Mouse (Mus musculus): ENCODE measurements at regions not wholly inside any gene's neighbourhood (a gene's known extent, or its start where the extent isn't known, plus 50 kb on each side); places are given as distances from the start of the nearest gene placed in this dataset.
"Not testable (repeated sequence)": the region's sequence is repeated elsewhere in the genome, so short reads cannot be mapped to it uniquely, and the experiment has no call there.

DNA sequence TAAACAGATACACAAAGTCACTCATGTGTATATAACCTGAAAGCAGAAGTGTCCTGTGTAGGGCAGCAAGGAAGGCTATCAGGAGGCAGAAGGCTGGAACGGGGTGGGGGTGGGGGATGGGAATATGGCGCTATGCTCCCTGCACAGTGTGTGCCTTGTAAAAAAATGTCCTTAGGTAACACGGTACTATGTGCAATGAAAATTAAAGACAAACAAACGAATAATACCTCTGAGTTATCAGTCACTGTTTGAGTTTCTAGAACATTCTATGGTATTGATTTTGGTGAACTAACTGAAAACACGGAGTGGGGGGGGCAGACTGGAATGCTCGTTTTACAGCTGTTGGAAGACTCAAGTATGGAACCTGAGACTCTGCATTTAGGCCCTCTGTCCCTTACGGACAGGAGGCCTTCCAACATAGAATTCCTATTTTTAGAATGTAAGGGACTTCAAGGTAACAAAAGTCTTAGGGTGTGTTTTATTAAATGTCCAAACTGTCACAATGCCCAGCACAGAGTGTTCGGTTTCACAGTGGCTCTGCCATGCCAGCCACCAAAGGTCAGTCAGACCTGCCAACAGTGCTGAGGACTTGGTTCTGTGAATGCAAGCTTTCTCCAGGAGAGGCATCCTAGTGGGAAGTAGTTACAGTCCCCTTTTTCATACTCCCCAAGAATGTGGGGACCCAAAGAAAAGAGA, 240.6 kb downstream of the Ano6 start:
- no peak for DNase-seq

DNA sequence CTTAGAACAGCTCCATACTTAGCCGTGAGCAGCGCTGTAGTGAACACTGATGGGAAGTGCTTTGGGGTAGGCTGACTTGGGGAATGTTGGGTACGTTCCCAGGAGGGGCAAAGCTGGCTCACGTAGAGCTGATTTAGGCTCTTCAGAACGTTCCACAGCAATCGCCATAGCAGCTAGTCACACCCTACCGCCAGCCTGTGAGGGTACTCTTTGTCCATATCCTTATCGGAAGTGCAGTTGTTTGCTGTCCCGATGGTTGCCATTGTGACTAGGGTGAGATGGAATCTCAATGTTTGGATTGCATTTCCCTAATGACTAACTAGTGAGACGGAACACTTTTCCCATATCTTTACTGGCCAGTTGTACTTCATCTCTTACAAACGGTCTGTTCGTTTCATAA, 244.6 kb downstream of the Ano6 start:
- DNase-seq = no peak

DNA sequence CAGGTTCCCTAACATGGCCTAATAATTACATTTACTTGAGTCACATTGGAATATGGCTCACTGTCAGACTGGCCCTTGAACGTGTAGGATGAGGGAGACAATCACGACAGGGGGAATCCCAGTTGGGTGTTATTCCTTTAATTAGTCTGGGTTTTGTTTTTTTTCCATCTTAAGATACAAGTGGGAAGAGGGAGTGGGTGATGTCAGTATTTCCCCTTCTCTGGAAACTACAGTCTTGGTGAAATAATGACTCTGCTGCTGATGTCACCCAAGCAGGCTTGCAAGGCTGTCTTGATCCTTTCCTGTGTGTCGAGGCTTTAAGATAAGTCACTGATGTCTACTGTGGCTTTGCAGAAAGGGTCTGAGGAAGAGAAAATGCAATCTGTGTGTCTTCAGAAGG, 241.8 kb upstream of the Arid2 start:
- no peak for DNase-seq

DNA sequence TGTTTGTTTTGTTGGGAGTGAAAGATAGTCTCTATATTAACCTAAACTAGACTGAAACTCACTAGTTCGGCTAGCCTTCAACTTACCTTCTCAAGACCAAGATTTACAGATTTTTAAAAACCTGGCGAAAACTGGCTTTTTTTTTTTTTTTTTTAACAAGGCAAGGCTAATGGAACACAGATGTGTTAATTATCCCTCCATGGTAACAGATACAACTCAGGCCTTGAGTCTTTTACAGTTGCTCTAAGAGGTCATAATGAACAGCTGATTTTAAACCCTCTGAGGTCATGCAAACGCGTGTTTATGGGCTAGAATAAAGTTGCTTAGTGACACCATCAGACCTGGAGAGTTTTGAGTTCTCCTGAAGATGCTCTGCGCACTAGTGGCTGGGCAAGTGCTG, 240.7 kb upstream of the Arid2 start:
- DNase-seq = no peak

DNA sequence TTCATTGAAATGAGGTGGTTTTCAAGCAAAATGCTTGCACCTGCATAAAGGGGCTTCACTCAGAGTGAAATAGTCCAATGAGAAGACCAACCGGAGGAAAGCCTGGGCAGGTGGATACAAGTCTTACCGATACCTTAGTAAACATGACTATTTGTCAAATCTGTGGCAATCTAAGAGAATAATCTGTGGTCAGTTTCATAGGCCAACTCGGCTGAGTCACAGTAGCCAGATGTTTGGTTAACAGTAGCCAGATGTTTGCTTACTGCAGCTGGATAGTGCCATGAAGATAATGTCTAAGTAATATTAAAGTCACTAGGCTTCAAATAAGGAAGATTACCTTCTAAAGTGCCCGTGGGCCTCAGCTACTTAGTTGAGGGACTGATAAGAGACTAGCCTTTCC, 236.9 kb upstream of the Arid2 start:
- DNase-seq = no peak

DNA sequence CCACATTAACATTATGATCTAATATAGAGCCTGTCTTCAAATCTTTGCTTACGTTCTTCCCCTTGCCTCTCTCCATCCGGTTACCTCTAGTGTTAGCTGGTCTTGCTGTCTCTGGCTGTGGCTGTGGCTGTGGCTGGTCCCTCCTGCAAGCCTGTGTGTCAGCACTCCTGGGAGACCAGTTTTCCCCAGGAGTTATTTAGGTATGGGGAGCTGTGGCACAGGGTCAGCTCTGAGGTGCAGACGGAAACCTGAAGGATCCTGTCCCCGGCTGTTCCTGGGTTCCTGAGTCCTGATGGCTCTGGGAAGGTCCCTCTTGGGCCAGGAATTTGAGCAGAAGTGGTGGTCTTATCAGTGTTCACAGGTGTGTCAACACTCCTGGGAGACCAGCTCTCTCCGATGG, 234.7 kb upstream of the Arid2 start:
- no peak for DNase-seq

DNA sequence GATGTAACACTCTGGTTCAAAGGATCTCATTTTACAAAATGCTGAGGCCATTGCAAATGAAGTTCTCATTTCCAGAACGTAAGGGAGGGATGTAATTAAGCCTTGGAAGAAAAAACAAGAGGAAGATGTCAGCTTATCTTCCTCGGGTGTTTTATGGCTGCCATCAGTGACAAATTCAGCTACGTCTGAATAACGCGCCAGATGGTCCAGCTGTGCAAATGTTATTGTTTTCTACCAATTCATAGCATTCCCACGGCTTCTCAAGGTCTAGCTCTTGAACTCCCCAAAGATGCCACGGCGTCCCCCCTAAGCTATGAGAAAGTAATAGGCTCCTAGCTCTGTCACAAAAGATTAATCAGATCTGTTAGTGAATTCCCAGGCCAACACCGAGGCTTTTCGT, 232.0 kb upstream of the Arid2 start:
- no peak for DNase-seq

DNA sequence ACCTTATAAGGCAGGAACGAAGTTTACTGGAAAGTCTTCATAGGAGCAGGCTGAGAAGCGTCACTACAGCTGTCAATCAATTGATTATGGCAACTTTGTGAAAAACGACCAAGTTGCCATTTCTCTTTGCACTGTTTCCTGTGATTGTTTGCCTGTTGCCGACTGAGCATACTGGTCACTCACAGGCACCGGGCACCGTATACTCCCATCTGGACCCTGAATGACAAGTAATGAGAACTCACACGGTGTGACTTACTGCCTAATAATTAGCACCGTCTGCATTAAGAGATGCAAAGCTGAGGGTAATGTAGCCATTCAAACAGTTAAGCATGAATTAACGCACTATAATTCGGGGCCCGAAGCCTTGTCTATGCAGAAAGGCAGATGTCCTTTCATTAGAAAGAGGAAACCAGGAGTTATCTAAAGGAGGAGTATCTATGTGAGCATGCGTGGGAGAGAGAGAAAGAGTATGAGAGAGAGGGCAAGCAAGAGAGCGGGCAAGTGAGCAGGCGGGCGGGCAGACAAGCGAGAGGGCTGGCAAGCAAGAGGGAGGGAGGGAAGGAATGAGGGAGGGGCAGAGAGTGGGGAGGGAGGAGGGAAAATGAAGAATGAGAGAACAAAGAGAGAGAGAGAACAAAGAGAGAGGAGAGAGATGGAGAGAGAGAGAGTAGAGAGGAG, 231.4 kb upstream of the Arid2 start:
- no peak for DNase-seq

DNA sequence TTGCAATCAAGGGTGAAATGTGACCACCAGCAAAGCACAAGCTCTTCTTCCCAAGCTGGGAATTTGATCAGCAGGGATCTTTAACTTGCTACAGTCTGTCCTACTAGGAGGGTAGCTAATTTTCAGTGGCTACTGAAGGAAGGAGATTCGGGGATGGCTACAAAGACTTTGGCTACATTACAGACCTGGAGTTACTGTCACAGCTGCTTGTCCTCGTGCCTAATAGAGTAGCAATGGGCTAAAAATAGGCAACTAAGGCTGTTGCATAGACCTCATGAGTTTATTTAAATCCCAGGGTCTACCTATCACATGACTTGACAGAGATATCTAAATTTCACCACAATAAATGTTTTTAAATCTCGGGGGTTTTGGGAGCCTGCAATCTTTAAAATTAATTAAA, 227.7 kb upstream of the Arid2 start:
- DNase-seq = no peak

DNA sequence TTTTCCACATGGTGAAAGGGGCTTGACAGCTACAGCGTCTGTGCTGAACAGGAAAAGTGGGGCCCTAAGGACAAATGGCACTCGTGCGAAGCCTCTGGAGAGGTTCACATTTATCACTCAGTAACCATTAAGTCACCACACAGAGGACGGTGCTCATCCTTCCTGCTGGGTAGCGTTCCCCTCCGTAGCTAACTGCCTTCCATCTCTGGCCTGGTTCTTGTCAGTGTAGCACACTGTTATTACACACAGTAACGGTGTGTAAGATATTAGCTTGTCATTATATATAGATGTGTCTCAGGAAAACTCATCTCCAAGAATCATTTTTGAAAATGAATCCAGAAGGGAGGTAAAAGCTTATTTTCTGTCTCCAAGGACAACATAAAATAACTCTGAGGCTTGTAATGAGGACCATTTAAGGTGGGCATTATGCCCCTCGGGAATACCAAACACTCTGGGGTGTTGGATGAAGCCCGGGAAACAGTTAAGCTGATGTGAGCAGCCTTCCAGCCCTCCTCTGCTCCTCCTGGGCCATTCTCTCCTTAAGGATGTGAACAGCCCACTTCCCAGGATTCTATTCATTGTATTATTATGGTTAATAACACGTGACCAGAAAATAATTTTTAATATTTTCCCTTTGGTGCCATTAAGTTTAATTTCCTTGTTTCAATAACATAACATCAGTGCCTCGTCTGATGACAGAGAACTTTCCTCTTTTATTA, 222.7 kb upstream of the Arid2 start:
- DNase-seq = no peak

DNA sequence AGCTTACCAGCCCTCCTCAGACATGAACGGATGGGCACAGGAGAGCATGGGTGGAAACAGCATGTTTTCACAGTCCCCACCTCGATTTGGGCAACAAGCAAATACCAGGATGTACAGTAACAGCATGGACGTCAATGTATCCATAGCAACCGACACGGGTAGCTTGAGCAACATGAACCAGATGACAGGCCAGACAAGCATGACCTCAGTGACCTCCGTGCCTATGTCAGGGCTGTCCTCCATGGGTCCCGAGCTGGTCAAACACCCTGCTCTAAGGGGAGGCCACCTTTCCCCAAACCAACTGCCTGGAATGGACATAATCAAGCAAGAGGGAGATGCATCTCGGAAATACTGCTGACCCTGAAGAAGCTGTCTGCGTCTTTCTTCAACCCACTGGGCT, 211.7 kb upstream of the Arid2 start:
- DNase-seq = no peak

DNA sequence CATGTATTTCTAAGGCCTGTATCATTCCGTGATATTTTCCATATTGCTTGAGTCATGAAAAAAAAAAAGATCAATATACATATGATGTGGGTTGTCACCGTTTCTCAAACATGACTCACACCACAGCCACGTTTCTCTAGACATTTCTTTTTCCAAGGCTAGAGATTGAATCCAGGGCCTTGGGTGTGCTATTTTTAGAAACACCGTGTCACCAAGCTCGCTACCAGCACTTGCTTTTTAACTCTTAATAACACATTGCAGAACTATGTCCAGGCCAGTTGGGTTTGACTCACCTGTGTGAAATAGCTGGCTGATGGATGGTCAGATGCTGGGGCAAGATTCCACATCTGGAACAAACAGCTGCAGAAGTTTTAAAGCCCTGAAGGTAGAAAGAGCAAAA, 209.6 kb upstream of the Arid2 start:
- no peak for DNase-seq

DNA sequence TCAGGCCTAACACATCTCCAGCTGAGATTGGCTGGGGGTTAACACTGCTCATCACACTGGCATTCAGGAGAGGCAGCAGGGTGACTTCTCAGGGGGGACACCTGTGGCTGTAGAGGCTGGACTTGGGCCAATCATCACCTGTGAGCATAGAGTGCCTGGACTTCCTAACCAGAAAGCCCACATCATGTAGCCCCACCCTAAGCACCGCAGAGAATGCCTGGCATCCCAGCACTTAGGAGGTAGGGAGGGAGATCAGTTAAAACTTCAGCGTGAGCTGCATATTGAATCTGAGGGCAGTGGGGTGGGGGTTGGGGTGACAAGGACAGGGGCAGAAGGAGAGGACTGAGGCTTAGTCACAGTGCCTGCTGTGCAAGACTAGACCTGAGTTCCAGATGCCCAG, 208.7 kb upstream of the Arid2 start:
- DNase-seq = no peak

DNA sequence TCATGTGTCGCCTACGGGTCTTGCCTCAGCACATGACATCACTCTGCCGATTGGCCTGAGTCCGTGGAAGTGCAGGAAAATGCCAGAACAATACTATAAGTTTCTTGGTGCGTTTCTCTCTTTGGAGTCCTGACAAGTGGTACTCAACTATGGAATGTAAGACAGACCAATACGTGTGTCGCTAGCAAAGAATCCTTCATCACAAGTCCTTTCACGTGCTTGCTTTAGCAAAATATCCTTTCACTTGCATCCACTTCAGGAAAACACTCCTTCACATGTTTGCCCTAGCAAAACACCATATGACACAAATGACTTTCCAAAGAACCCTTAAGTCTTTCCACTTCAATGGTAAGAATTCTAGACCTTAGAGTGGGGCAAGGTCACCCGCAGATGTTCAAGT, 197.6 kb upstream of the Arid2 start:
- DNase-seq = no peak

DNA sequence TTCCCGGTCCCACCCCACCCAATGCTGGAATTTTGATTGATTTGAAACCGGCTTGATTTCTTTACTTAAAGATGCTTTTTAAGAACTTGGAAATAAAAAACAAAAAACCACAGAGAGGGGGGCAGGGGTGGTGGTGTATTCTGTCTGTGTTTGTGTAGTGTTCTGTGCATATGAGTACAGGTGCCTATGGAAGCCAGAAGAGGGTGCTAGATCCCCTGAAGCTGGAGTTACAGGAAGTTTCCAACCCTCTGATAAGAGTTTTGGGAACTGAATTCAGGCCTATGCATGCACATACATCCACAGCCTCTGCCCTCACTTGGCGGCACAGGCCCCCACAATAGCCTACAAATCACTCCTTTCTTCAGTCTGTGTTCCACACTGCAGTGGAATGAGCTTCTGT, 190.9 kb upstream of the Arid2 start:
- DNase-seq = no peak

DNA sequence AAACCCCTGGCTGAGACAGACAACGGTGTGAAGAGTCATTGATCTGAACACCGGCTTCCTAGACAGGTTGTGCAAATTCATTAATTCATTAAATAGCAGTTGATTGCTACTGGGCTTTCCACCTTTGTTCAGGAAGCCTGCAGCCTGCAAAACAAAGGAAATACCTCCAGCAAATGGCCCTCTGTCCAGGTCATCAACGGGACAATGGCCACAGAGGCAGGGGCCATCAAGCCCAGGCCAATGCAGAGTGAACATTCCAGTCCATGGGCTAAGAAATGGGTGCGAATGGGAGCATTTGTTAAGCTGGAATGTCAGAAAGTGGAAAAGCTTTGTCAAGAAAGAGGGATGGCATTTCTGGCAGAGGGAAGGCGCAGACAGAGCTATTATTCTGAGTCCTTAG, 188.5 kb upstream of the Arid2 start:
- no peak for DNase-seq

DNA sequence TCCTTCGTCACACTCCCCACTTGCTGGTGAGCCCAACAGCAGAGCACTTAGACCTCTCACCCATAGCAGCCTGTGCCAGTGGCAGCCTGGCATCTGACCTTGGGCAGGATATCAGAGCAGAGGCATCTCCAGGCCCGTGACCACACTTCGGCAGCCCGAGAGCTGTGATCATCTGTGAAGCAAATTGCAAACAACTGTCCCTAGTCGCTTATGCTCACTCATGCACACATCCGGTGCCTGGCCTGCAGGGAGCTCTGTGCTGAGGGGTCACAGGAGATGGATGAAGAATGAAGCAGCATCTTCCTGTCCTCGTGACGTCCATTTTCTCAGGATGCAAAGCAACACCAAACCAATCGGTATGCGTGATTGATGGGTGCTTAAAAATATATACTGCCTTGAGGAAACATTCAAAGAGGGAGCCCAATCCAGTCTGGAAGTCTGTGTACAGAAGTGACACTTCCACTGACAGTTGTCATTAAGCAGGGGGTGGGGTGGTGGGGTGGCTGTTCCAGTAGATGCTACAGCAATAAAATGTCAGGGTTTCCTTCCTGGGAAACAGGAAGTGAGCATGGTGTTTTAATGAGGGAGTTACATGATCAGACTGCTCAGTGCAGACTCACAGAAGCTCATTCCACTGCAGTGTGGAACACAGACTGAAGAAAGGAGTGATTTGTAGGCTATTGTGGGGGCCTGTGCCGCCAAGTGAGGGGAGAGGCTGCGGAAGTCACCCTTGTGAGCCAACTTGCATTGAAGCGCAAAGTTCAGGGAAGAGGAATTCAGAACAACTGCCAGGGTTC, 187.3 kb upstream of the Arid2 start:
- DNase-seq = not testable (repeated sequence)

DNA sequence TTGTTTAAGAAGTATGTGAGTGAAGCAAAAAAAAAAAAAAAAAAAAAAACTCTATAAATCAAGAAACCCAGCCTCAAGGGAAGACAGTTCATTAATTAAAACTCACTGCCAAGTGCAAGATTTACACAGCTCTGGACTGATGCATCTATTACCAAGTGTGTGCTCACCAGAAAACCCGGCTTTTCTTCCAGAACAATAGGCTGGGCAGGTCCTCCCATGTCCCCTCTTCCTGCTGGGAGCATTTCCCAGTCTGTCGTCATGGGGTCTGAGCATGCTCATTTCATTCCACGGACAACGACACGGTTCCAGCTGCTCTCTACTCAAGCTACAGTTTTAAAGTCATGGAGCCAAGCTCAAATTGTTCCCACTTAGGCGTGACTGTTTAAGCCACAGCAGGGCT, 183.6 kb upstream of the Arid2 start:
- DNase-seq = no peak

DNA sequence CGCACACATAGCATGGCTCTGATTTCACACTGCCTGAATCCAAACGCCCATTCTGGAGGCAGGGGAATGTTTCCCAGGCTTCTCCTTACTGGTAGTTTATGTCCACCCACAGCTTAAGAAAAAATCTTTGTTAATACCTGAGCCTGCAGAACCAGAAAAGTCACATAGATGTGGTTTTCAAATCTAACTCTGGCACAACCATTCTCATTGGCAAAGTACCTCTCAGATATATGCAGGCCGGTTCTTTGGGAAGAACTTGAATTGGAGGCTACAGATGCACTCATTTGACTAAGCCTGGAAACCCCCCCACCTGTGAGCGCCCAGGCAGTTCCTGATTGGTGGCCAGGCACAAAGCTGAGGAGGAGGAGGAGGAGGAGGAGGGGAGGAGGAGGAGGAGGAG, 179.8 kb upstream of the Arid2 start:
- no peak for DNase-seq

DNA sequence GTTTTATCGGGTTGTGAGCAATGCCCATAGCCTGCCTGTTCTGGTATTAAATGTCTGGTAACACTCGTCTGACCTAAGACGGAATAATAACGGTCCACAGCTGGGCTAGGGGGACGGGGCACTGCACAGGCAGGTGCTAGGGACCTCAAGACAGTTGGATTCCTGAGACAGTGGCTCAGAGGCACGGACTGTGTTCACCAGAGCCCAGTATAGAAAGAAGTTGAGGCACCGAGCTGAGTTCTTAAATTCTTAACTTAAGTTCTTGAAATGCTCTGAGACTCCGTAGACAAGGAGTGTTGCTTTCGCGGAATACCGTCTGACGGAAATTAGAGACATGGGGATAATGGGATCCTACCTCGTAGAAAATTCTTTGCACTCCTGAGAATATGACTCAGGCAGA, 174.2 kb upstream of the Arid2 start:
- no peak for DNase-seq

DNA sequence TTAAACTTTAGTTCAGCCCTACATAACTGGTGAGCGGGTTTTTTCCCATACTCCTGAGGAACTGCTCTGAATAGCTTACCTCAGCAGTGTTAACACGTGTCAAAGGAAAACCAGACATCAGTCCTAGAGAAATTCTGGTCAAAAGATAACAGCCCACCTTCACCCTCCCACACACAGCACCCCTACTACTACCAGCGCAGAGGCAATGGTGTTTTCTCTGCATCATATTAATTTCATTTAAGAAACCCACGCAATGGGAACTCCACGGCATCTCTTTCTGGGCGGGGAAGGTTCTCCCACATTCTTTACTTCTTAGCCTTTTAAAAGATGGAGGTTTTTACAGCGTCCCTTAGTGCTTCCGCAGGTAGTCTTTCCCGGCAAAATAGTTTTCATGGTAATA, 172.7 kb upstream of the Arid2 start:
- no peak for DNase-seq

DNA sequence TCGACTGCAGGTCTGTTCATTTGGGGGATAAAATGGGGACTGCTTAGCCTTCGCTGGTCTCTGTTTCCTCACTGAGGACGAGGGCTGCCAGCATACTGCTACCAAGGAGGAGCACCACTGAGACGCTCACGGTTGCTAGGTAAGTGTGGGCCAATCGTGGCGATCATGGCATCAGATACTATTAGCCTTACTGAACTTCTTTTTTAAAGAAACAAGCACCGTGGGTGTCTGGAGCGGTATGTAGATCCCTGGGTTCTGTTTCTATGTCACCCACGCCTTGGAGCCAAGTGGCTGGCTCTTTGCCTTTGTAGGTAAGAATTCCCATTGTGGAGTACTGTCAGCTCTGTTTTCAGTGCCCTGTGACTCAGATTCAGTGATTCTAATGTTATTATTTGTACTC, 172.1 kb upstream of the Arid2 start:
- DNase-seq = no peak

DNA sequence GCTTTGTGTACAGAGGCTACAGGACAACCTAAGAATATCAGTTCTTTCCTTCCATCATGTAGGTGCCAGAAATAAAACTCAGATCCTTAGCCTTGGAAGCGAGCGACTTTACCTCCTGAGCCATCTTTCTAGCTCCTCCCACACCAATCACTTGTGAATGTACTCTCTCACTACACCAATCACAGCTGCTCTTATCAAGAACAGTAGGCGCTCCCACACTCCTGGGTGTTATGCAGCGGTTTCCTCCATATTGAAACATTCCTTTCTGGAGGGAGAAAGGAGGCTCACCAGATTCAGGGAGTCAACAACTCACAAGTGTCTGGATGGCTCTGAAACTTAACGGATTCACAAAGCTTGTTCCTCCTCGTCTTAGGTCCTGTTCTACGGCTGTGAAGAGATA, 168.1 kb upstream of the Arid2 start:
- DNase-seq = no peak

DNA sequence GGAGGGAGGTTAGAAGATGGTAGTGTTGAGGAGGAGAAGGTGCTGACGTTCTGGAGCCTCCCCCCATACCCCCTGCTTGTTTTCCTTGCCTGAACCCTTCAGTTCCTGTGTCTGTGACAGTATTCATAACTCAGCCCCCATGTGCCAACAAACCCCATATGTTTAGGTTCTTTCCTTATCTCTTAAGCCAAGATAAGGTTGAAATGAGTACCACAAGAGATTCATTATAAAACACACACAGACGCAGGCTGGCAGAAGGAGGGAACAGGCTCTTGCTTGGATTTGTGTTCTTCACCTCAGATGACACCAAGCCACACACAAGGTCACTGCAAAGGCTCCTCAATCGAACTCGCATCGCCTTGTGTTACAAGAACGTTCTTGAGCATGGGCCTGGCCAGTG, 162.9 kb upstream of the Arid2 start:
- DNase-seq = no peak

Measured in cerebellum, adult 9-11 months (tissue).